Mouse (Mus musculus) brain, embryonic 14.5 days (tissue): ENCODE results near the gene BC029722.

Experiments used
- CTCF ChIP-seq: fragments of 200-500 bp; IDR thresholded peaks from 2 replicates; pipeline ENCODE4 v1.5.1; 2012; ENCODE audit warnings: inconsistent platforms, mild to moderate bottlenecking, moderate library complexity, borderline replicate concordance; ENCODE audit not compliant: insufficient read depth, insufficient read length; ENCODE audit errors: extremely low read depth
- POLR2A ChIP-seq: fragments of 200-500 bp; IDR thresholded peaks from 2 replicates; pipeline ENCODE4 v1.6.1; 2012; ENCODE audit warnings: mild to moderate bottlenecking, inconsistent platforms, borderline replicate concordance; ENCODE audit not compliant: poor library complexity, insufficient read depth, insufficient read length, severe bottlenecking; ENCODE audit errors: extremely low read depth

DNA sequence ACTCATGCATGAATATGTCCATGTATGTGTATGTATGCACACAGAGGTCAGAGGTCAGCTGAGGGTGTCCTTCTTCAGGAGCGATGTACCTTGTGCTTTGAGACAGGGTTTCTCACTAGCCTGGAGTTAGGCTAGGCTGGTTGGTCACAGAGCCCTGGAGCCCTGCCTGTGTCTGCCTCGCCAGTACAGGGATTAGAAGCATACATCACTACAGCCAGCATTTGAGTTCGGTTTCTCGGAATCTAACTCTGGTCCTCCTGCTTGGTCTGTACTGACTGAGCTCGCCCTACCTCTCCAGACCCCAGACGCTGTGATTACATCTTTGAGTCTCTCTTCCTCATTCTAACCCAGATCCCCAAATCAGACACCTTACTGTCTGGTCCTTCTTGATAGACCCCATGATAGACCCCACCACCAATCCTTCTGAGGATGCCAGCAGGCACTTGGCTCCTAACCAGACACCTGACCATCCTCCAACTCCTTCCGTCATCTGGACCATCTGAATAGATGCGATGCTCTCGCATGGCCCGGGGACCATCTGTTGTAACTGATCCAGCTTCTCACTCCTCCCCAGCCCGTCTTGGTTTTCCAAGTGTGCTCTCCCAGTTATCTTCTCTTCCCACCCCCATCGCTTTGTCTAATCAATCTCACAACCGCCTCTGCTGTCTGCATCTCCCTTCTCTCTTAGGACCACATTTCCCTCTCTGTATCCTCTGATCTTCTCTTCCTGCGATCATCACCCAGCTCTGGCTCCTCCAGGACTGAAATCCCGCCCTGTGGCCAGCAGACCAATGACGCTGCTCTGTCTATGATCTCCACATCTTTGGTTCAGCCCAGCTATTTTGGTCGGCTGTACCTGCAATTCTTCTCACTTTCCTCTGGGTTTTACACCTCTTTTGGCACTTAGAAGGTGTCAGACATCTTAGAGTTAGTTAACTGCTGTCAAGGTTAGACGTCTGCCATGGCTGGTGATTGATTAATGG is 31.0 kb downstream of the BC029722 start:
- no peak for TF ChIP-seq POLR2A
- TF ChIP-seq CTCF: no peak
